Mouse (Mus musculus) thymus, adult 18-20 months (tissue): ENCODE data around the gene Mia2.
"Not testable (repeated sequence)": the region's sequence is repeated elsewhere in the genome, so short reads cannot be mapped to it uniquely, and the experiment has no call there.

Experiments used
- DNase-seq, 2 experiments: peaks; one replicate each; pipeline ENCODE4 v3.0.0; 2022; ENCODE audit warnings: mixed read lengths in 2 of 2

The Mia2 gene

DNA sequence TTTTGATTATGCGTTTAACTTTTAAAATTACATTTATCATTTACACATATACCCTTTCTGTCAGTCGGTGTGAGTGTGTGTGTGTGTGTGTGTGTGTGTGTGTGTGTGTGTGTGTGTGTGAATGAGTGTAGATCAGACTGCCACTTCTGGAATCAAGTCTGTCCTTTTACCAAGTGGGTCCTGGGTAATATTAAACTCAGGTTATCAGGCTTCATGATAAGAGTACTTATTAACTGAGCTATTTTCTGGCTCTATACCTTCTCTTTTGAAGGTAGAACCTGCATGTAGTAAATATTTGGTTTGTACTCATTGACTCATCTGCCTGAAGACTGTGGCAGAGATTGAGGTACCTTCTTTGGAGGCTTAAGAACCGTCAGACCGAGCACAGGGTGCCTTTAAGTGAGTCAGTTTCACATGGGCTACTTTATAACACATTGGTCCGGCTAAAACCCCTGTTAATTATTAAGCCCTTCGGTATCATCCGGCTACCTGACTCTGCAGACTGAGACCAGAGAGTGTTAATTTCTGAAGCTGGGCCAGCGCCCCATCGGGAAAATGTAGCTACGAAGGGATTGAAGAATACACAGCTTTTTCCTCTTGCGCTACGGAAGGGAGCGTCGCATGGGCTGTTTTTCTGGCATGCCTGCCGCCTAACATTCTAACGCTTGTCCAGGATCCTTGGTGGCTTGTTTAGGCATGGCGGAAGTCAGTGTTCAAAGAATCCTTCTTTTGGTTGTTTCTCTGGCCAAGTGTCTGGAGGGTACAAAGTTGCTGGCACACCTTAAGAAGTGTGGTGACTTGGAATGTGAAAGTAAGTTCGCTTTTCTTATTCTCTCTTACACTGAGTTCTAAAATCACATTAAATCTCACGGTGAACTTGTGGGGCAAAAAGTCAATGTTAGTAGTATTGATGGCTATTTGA, at the start of gene Mia2:
Mia2 (plus strand) TSS at position 696 of the 922 bp plus-strand sequence.
- DNase-seq, result no peak

DNA sequence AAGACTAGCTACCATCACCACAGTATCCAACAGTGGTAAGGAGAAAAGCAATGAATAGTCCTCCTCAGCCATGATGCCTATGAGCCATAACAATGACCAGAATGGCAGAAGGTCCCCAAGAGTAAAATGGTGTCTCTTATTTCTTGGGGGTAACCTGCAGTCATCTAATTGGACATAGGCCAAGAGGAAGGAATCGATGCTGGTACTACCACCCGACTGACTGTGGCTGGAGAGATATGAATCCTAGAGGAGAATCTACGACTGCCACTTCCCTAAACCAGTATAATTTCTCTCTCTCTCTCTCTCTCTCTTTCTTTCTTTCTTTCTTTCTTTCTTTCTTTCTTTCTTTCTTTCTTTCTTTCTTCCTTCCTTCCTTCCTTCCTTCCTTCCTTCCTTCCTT, 43.1 kb upstream of the Mia2 start:
- no peak for DNase-seq

DNA sequence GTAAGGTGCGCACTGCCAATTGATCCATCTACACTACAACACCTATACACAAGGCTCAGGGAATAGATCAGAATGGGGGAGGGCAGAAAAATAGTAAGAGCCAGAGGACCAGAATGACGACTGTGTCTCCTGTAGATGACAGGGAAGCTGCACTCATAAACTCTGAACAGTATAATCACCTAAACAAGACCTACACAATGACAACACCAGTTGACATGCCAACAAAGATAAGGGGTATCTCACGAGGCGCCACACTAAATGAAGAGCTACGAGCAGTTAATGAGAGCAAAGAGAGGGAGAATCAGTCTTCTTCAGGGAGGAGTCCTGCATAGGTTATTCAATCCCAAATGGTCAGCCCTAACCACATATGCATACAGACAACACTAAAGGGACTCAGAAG, 42.4 kb upstream of the Mia2 start:
- no peak for DNase-seq

DNA sequence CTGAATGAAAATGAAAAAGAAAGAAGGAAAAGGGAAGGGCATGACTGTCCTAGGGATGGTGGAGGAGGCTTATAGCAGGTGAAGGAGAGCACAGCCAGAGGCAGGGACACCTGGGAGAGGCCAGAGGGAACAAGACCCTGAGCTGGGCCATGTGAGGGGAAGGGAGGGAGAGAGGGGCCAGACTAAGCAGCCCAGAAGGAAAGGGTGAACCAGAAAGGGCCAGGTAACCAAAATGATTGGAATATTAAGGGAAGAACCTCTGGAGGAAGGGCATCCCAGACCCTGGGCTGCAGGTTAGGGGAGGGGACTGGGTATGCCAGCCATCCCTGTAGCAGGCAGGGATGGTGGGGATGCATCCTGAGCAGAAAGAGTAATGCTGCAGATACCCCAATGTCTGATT, 41.6 kb upstream of the Mia2 start:
- DNase-seq, result no peak

DNA sequence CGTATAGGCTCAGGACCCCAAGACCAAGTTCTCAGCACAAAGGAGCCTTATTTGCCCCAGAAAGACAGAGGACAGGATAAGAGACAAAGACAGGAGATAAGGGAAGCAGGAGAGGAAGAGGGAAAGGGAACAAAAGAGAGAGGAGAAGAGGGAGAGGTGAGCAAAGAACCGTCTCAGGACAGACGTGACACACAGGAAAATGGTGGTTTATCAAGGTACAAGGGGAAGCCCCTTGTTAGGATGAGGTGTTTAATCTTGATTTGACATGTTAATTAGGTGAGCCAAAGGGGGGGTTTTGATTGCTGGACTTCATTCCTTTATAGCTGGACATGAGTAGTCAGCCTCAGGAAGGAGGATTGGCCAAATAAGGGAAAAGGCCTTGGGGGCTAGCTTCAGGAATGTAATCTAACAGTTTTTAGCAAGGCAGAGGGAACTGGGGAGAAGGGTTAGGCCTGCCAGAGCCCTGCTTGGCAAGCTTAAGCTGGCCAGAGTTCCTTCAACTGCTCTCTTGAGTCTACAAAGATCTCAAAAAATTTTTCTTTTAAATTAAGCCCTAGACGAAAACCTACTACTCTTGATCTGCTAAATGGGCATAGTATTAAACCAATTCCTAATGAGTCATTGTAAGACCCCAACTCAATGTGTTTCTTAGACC, 40.3 kb upstream of the Mia2 start:
- no peak for DNase-seq

DNA sequence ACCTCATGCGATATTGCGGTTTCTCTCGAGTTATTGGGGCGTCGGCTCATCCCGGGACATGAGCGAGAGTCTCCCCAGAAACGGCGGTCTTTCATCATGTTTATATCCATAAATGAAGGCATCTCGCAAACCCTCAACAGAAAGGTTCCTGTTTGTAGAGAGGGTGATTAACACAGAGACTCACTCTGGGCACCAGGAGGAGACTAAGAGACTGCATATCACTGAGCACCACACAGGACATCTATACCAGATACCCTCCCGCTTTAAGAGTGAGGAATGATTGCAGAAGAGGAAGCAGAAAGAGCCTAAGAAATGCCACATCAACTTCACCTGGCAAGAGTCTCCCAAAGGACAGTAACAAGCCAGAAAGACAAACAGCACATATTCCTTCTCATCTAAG, 39.4 kb upstream of the Mia2 start:
- no peak for DNase-seq

DNA sequence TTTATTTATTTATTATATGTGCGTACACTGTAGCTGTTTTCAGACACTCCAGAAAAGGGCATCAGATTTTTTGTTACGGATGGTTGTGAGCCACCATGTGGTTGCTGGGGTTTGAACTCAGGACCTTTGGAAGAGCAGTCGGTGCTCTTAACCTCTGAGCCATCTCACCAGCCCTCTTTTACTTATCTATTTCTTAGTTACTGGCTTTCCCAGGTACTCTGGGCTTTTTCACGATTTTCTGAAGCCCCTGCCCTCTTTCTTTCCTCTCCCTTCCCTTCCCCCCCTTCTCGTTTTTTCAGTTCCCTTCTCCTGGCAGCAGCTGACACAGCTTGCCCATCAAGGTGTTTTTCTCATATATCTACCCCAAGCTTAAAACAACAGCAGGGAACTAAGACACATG, 37.4 kb upstream of the Mia2 start:
- DNase-seq, result not testable (repeated sequence)

DNA sequence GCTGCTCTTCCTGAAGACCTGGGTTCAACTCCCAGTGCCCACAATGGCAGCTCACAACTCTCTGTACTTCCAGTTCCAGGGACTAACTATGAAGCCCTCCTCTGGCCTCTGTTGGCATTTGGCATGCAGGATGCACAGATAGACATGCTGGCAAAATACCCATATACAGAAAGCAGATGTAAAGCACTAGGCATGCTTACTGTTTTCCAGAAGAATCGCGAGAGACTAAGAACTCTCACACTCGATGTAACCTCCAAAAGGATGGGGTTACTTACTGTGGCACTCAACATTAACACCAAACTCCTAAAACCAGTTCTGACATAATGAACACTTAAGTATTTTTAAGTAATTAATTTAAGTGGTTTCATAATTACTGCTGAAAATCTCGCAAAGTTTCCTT, 35.3 kb upstream of the Mia2 start:
- DNase-seq, result no peak

DNA sequence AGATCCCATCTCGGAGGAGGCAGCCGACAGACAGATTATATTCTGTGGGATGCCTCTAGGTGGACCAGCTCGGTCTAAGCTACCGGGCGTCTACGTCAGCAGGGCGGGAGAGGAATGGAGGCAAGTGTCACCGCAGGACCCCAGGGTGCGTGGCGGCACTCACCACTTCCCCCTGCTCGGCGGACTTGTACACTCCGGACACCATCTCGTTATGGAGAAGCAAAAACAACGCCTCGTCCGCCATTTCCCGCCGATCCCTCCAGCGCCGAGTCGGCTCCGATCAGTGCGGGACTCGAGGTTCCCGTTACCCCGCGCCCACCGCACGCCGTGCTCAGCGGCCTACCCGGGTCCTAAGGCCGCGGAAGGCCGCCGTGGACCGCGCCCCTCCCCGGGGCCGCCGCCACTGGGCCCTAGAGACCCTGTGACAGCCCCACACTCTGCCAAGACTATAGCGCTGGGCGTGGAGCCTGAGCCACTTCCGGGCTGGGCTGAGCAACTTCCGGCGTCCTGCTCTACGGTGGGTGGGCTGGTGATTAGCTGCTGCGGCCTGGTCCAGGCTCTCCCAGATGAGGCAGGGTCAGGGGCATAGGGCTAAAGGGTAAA, 34.5 kb upstream of the Mia2 start, which contains the start of gene Trappc6b:
Trappc6b (minus strand) TSS at position 480 of the 603 bp plus-strand sequence.
- peak; percentile 49 to 61 for DNase-seq

DNA sequence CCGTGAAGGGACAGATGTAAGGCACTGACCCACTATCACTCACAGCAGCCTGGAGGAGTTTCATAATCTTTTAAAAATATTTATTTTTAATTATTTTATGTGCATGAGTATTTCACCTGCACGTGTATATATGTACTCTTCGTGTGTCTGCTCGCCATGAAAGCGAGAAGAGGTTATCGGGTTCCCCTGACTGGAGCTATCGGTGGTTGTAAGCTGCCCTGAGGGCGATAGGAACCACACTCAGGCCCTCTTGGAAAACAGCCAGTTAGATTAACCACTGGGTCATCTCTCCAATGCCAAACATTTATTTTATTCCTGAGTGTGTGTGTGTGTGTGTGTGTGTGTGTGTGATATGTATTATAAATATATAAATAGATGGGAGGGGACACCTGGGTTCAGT, 30.8 kb upstream of the Mia2 start:
- DNase-seq, result no peak

DNA sequence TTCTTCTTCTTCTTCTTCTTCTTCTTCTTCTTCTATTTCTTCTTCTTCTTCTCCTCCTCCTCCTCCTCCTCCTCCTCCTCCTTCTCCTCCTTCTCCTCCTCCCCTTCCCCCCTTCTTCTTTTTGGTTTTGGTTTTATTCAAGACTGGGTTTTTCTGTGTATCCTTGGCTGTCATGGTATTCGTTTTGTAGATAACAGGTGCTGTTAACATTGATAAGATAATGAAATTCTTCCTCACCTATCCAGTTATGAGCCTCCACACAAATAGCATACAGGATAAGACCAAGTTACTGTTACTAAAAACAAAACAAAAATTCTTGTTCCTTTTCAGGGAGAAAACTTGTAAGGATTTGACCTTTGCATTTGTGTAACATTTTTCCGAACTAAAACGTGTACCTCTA, 29.8 kb upstream of the Mia2 start:
- no peak for DNase-seq

DNA sequence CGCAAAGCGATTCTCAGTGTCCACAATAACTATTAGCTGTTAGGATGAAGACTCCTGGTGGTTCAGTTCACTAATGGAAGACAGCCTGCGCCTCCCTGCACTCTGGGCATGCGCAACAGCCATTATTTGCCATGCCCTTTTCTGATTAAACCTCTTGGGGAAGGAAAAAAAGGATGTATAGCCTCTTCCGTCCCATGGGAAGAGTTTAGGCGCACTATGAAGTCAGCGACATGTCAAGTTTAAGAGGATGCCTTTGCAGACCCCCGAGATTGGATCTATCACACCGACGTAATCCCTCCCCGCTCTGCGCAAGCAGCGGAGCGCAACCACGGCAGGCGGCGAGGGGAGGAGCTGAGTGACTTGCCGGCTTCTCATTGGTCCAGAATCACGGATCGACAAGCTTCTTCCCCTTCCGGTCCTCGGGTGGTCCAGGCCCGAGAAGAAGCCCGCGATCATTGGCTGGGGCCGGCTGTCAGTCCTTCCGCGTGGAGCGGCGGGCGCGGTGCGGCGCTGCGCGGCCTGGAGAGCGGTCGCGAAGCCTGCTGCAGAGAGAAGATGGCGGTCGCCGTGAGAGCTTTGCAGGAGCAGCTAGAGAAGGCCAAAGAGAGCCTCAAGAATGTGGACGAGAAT, 29.0 kb upstream of the Mia2 start, which contains the start of gene Pnn:
Pnn (plus strand) TSS at position 437 of the 630 bp plus-strand sequence.
- peak; percentile 97 for DNase-seq

DNA sequence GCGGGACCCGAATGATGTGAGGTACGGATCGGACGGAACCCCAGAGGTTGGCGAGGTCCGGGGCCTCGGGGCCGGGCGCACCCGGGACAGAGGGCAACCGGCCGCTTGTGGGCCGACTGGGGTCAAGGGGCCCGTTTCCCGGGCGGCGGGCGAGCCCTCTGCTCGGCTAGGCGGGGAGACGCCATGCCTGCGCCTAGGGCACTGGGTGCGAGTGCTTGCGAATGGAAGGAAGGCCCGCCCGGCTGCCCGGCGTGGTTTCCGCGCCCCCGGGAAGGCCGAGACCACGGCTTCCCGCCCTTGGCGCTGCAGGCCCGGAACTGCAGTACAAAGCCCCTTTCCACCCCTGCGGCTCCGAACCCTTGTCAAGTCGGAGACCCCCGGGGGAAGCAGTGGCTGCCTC, 28.5 kb upstream of the Mia2 start:
- DNase-seq, result peak; percentile 50 to 54

DNA sequence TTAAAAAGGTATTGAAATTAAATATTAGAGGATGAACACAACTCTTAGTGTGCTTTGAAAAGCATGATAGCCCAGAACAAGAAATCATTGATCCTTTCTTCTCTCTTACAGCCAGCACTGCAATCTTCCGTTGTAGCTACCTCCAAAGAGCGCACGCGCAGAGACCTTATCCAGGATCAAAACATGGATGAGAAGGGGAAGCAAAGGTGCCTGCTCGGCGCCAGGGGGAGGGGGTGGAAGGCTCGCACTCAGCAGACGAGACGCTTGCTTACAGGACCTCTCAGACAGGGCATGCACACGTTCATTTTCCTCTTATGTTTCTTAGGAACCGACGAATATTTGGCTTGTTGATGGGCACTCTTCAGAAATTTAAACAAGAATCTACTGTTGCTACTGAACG, 26.8 kb upstream of the Mia2 start:
- no peak for DNase-seq

DNA sequence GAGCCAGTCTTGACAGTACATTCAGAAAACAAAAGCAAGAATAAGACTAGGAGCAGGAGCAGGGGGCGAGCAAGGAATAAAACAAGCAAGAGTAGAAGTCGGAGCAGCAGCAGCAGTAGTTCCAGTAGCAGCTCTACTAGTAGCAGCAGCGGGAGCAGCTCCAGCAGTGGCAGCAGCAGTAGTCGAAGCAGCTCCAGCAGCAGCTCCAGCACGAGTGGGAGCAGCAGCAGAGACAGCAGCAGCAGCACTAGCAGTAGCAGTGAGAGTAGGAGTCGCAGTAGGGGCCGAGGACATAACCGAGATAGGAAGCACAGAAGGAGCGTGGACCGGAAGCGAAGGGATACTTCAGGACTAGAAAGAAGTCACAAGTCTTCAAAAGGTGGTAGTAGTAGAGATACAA, 23.3 kb upstream of the Mia2 start:
- DNase-seq, result no peak

DNA sequence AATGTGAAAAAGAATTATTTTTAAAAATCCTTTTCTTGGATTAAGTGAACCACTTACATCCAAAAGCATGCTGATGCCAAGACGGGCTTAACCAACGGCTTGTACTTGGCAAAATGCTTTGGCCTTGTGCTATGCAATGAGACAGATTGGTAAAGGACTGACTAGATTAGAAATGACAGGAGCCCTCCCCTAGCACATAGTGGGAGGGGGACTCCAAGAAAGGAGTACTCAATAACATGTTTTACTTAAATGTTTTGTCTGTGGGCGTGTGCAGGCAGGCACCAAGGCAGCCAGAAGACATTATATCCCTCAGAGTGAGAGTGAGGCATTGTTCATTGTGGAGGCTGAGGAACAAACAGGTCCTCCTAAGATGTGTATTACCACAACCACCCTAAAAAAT, 21.5 kb upstream of the Mia2 start:
- DNase-seq, result no peak

DNA sequence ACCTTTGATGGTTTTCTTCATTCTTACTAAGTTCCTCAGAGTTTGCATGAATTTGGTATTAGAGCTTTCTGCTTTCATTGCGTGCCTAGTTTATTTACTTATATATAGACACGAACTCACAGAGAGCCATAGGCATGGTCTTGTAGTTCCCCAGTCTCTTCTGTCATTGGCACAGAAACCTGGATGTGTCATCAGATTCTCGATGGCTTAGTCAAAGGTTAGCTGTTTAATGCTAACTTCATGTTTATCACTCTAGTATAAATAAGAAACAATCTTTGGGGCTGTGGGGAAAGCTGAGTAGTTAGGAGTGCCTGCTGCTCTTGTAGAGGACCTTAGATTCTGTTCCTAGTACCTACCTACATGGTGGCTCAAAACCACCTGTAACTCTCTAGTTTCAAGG, 18.6 kb upstream of the Mia2 start:
- no peak for DNase-seq

DNA sequence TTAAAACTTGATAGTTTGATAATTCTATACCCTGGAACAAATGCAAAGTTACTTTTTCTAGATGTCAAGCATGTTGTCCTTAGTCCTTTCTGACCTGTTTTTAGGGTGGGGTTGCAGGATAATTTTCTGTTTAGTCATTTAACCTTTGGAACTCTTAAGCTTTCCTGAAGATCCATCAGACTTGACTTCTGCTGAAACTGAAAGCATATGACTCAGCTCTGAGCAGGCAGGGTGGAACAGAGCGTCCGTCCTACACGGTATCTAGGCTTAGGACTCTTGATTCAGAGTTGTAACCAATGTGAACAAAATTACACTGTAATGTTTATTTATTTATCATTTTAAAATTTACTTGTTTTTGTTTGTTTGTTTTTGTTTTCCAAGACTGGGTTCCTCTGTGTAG, 17.7 kb upstream of the Mia2 start:
- no peak for DNase-seq

DNA sequence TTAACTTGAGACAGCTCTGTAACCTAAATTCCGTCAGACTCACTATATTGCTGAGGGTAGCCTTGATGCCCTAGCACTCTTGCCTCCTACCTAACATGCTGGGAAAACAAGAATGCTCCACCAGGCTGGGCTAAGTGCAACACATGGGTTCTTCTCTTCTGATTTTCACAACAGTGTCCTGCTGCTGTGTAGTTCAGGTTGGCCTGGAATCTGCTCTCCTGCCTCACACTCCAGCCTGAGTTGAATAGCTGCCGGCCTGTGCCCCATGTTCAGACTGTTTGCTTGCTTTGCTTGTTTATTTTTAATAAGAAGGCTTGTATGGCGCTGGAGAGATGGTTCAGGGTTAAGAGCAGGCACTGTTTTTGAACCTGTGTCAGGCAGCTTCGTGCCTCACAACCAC, 15.1 kb upstream of the Mia2 start:
- no peak for DNase-seq

DNA sequence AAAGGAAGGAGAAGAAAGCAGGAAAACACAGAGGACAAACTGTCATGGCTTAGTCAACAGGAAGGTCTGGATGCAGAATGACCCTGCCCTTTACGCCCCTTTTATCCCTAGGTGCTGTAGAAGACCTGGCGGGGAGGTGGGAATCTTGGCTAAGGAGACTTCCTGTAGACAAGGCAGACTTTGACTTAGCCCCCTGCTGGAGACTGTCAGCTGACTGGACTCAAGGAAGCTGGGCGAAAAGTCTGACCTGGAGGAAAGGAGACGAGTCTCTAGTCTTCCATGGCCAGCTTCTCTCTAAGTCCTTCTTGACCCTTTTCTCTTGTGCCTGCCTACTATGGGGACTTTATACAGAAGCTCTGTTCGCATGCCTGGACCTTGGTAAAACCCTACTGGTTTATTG, 11.2 kb upstream of the Mia2 start:
- DNase-seq, result no peak

DNA sequence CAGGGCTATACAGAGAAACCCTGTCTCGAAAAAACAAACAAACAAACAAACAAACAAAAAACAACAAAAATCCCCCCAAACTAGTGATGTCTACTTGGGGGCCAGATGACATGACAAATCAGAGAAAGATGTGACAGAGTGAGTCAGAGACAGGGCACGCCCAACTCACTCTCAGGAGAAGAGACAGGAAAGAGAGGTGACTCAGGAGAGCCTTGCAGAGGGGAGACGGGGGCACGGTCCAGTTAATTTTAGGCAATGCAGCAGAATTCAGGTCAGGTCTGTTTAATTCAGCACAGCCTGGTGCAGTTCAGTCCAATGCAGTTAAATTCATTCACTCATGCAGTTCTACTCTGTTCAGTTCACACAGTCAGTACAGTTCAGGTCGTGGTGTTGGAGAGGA, 9.4 kb upstream of the Mia2 start:
- DNase-seq, result no peak

DNA sequence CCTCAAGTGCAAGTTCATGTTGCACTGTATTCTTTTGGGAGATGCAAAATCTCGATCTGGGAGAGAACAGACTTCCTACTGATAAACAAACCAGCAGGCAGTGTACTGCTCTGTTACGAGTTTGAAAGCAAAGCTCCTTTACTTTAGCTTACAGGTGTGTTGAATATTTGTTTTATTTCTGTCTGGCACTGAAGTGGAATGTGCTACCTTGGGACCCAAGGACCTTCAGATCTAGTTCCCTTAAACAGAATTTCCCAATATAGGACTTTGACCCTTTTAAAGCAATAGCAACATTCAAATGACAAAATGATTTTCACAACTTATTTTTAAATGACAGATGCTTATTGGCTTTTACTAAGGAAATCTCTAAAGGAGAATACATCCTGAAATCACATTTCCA, 2.1 kb upstream of the Mia2 start:
- no peak for DNase-seq

DNA sequence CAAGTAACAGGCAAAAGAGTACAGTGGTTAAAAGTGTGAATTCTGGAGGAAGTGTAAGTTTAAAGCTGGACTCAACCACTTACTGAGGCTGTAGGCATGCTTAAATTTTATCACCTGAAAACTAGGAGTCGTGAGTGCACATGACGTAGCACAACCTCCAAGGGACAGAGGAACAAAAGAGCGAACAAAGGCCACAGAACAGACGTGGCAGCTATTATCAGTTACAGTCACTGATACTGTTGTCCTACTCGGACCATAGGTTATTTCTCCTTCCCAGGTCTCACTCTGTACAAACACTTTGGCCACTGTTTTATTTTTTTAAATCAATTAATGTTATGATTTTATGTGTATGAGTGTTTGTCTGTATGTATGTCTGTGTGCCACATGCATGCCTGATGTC, 9.2 kb downstream of the Mia2 start:
- no peak for DNase-seq
